Mouse (Mus musculus): ENCODE results near the gene Fgd3. TPM values are rescaled to one million over a fixed set of nuclear protein-coding genes. Genes with fewer than 3 reads are reported as not detected.
A peak's percentile ranks its signal among the peaks of the same experiment; 100 is the strongest.

The Fgd3 gene
- polyA plus RNA-seq, 1 experiment from 2014 or later = 0.58 TPM

DNA sequence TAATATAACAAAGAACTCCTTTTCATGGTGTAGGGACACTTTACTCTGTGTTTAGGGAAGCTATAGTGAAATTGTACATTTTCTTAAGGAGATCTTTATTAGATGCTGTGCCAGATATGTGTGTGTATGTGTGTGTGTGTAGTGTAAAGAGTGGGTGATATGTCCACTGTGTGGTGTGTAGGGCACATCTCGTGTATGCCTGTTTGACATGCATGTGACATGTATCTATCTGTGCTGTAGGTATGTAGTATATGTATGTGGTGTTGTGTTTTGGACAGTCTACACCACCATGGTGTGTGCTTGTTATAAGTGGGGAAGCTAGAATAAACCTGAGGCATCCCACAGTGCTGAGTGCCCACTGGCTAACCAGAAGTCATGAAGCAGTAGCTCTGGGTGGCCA is 403 bp upstream of the Fgd3 start:
- 81% methylated on average over 1 of the region's 1 CpGs for WGBS
- H3K36me3 ChIP-seq (ENCODE audit: control insufficient read depth, insufficient read depth, low read length) = no peaks in the 10 kb centered on the region
- ATAC-seq (ENCODE audit: low read depth) (no peak), DNase-seq (ENCODE audit: low spot score) (no peak)
- no peaks in the 10 kb centered on the region for H3K27me3 ChIP-seq (replicated peaks; ENCODE audit: control insufficient read depth, insufficient read depth, low read length)
- H3K9me3 ChIP-seq (ENCODE audit: control insufficient read depth, low read length) = no peaks in the 10 kb centered on the region
- H3K9ac ChIP-seq (ENCODE audit: low read depth, low read length) = no peak overlapping the region
- peaks cover 13% of the 10 kb centered on the region for H3K4me1 ChIP-seq (ENCODE audit: control insufficient read depth, insufficient read depth, low read length)
- no peak overlapping the region for H3K27ac ChIP-seq (replicated peaks; ENCODE audit: low read depth, low read length)
- no peak overlapping the region for H3K4me3 ChIP-seq (ENCODE audit: low read depth, low read length)
- peak overlapping the region; percentile 55 for H3K4me2 ChIP-seq (ENCODE audit: low read depth, low read length)

DNA sequence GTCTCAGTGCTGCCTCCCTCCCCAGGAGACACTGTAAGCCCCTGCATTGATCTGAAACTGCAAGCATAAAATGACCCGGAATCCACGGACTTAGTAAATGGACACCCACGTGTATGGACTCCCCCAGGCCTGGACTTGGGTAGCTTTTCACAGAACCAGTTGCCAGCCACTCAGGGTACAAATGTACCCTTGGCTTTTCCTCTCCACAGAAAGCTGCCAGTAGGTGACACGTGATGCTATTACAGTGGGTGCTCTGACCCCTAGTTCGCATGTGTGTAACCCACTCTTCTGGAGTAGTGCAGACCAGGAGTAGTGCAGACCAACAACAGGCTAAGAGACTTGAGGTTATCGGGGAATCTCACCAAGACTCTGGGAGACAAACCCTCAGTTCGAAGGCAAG is 2.2 kb downstream of the Fgd3 start:
- Histone ChIP-seq H3K27ac (replicated peaks; ENCODE audit: low read depth, low read length) (no peak overlapping the region), H3K9me3 (ENCODE audit: control insufficient read depth, low read length) (no peaks in the 10 kb centered on the region), H3K4me3 (ENCODE audit: low read depth, low read length) (no peak overlapping the region), H3K4me1 (ENCODE audit: control insufficient read depth, insufficient read depth, low read length) (peaks cover 13% of the 10 kb centered on the region), H3K9ac (ENCODE audit: low read depth, low read length) (no peak overlapping the region), H3K27me3 (replicated peaks; ENCODE audit: control insufficient read depth, insufficient read depth, low read length) (no peaks in the 10 kb centered on the region), H3K36me3 (ENCODE audit: control insufficient read depth, insufficient read depth, low read length) (no peaks in the 10 kb centered on the region), H3K4me2 (ENCODE audit: low read depth, low read length) (no peak overlapping the region)
- ATAC-seq (ENCODE audit: low read depth) = no peak
- DNase-seq (ENCODE audit: low spot score) = no peak
- 81% methylated on average over 7 of the region's 7 CpGs for WGBS

DNA sequence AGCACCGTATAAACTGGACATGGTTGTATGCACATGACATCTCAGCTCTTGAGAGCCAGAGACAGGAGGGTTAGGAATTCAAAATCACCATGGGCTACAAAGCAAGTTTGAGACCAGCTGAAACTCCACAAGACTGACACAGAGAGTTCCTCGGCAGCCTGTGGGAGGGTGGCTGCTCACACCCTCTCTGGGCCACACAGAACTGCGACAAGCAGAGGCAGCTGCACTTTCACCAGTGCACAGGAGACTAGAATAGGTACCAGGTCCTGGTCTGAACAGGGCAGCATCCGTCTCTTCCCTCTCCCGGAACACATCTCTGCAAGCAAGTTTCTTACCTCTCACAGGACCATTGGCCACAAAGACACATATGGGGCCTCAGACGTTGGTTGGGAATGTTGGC is 2.6 kb downstream of the Fgd3 start:
- no peaks in the 10 kb centered on the region for H3K9me3 ChIP-seq (ENCODE audit: control insufficient read depth, low read length)
- DNase-seq (ENCODE audit: low spot score) (no peak), ATAC-seq (ENCODE audit: low read depth) (no peak)
- no peak overlapping the region for H3K4me2 ChIP-seq (ENCODE audit: low read depth, low read length)
- H3K36me3 ChIP-seq (ENCODE audit: control insufficient read depth, insufficient read depth, low read length) = no peaks in the 10 kb centered on the region
- peaks cover 13% of the 10 kb centered on the region for H3K4me1 ChIP-seq (ENCODE audit: control insufficient read depth, insufficient read depth, low read length)
- H3K4me3 ChIP-seq (ENCODE audit: low read depth, low read length) = no peak overlapping the region
- WGBS = 69% methylated on average over 6 of the region's 6 CpGs
- H3K9ac ChIP-seq (ENCODE audit: low read depth, low read length) = no peak overlapping the region
- no peak overlapping the region for H3K27ac ChIP-seq (replicated peaks; ENCODE audit: low read depth, low read length)
- H3K27me3 ChIP-seq (replicated peaks; ENCODE audit: control insufficient read depth, insufficient read depth, low read length) = no peaks in the 10 kb centered on the region

DNA sequence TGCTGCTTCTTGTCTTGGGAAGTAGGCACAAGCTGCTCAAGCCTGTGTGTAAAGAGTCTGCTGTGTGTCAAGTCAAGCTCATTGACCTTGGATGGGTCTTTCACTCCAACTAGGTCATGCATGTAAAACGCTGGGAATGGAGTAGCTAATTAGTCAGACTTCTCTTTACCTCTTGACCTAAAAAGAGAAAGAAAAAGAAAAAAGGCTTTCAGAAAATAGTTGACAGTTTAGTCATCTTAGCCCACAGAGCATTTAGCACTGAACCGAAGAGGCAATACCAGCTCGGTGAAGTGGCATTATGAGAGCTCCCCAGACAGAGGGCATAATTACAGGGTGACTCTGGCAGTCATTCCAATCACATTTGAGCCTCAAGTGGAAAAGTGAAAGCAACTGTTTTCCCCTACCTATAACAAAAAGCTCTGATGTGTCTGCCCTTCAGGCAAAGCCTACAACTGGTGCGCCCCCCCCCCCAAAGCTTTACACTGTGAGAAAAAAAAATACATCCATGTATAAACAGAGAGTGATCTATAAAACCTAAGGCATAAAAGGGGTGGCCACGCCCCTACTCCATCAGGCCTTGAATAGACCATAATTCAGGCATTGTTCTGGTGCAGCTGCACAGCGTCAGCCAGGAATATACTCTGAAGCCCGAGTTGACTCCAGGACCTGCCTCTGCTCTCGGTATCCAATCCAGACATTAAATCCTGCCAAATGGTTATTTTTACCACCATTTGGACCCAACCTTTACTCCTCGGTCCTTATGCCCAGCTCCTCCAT is 3.5 kb downstream of the Fgd3 start:
- Histone ChIP-seq H3K36me3 (ENCODE audit: control insufficient read depth, insufficient read depth, low read length) (no peaks in the 10 kb centered on the region), H3K27ac (replicated peaks; ENCODE audit: low read depth, low read length) (no peak overlapping the region), H3K9me3 (ENCODE audit: control insufficient read depth, low read length) (no peaks in the 10 kb centered on the region), H3K4me2 (ENCODE audit: low read depth, low read length) (no peak overlapping the region), H3K27me3 (replicated peaks; ENCODE audit: control insufficient read depth, insufficient read depth, low read length) (no peaks in the 10 kb centered on the region), H3K4me1 (ENCODE audit: control insufficient read depth, insufficient read depth, low read length) (peaks cover 13% of the 10 kb centered on the region), H3K9ac (ENCODE audit: low read depth, low read length) (no peak overlapping the region), H3K4me3 (ENCODE audit: low read depth, low read length) (no peak overlapping the region)
- 47% methylated on average over 9 of the region's 9 CpGs for WGBS
- DNase-seq (ENCODE audit: low spot score) (peak; percentile 59), ATAC-seq (ENCODE audit: low read depth) (peak; percentile 28; the same call in 1 of the 2 replicates)

DNA sequence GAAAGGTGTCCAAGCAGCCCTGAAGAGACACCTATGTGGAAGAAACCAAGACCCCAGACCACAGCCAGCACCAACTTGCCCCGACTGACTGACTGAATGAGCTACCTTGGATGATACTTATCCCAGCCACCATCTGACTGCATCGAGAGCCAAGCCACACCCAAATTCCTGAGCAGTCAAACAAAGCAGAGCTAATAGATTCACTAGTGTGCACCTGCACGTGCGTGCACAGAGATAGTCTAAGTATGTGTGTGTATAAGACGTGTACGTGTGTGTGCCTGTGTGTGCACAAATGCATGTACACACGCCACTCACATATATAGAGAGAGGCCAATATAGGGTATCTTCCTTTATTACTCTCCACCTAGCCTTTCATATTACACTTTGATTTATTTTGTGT is 8.5 kb downstream of the Fgd3 start:
- Histone ChIP-seq H3K9ac (ENCODE audit: low read depth, low read length) (no peak overlapping the region), H3K27me3 (replicated peaks; ENCODE audit: control insufficient read depth, insufficient read depth, low read length) (no peaks in the 10 kb centered on the region), H3K4me3 (ENCODE audit: low read depth, low read length) (no peak overlapping the region), H3K27ac (replicated peaks; ENCODE audit: low read depth, low read length) (no peak overlapping the region), H3K9me3 (ENCODE audit: control insufficient read depth, low read length) (no peaks in the 10 kb centered on the region), H3K4me2 (ENCODE audit: low read depth, low read length) (no peak overlapping the region), H3K36me3 (ENCODE audit: control insufficient read depth, insufficient read depth, low read length) (no peaks in the 10 kb centered on the region), H3K4me1 (ENCODE audit: control insufficient read depth, insufficient read depth, low read length) (peaks cover 9% of the 10 kb centered on the region)
- ATAC-seq (ENCODE audit: low read depth) (no peak), DNase-seq (ENCODE audit: low spot score) (peak; percentile 35)
- 85% methylated on average over 7 of the region's 7 CpGs for WGBS

DNA sequence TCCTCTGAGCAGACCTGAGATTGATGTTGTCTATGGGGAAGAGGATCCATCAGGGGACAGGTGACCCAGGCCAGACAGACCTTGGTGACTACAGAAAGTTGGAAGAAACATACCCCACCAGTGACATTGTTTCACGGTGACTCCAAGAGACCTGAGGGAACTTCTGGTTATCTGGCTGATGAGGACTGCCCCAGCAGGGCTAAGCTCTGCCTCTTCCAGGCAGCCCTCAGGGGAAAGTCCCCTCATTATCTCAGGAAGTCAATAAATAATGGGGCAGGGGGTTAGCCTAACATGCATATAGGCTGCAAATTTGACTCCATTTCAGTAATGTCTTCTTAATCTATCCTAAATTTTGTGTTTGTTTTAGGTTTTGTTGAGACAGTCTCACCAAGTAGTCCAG is 10.6 kb downstream of the Fgd3 start:
- H3K36me3 ChIP-seq (ENCODE audit: control insufficient read depth, insufficient read depth, low read length) = no peaks in the 10 kb centered on the region
- ATAC-seq (ENCODE audit: low read depth) (no peak), DNase-seq (ENCODE audit: low spot score) (no peak)
- no peaks in the 10 kb centered on the region for H3K9me3 ChIP-seq (ENCODE audit: control insufficient read depth, low read length)
- H3K4me3 ChIP-seq (ENCODE audit: low read depth, low read length) = no peak overlapping the region
- WGBS = 80% methylated on average over 1 of the region's 1 CpGs
- no peak overlapping the region for H3K27ac ChIP-seq (replicated peaks; ENCODE audit: low read depth, low read length)
- H3K9ac ChIP-seq (ENCODE audit: low read depth, low read length) = no peak overlapping the region
- no peaks in the 10 kb centered on the region for H3K27me3 ChIP-seq (replicated peaks; ENCODE audit: control insufficient read depth, insufficient read depth, low read length)
- peaks cover 9% of the 10 kb centered on the region for H3K4me1 ChIP-seq (ENCODE audit: control insufficient read depth, insufficient read depth, low read length)
- H3K4me2 ChIP-seq (ENCODE audit: low read depth, low read length) = no peak overlapping the region

DNA sequence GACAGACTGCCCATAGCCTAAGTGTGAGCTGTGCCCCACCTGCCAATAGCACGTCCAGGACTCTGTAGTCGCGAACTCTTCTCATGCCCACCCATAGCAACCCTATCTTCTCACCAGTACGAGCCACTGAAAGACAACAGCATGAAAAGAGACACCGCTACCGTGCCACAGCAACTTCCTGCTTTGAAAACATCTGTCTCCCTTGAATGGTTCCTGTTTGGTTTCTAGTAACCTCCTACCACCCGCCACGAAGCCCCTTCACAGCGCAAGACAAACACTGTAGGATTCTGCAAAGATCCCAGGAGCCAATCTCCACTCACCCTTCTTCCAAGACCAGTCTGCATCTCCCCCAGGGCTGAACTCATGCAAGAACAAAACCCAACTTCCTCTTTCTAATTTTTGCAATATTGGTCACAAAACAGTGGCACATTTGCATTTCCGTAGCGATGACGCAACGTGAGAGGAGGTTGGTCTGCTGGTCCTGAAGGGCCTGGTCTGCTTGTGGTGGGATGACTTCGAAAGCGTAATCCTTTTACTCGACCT is 11.2 kb downstream of the Fgd3 start:
- Histone ChIP-seq H3K9me3 (ENCODE audit: control insufficient read depth, low read length) (no peaks in the 10 kb centered on the region), H3K9ac (ENCODE audit: low read depth, low read length) (no peak overlapping the region), H3K4me1 (ENCODE audit: control insufficient read depth, insufficient read depth, low read length) (peaks cover 9% of the 10 kb centered on the region), H3K27me3 (replicated peaks; ENCODE audit: control insufficient read depth, insufficient read depth, low read length) (no peaks in the 10 kb centered on the region), H3K27ac (replicated peaks; ENCODE audit: low read depth, low read length) (no peak overlapping the region), H3K4me2 (ENCODE audit: low read depth, low read length) (no peak overlapping the region; the same call in 1 of the 2 replicates), H3K36me3 (ENCODE audit: control insufficient read depth, insufficient read depth, low read length) (no peaks in the 10 kb centered on the region), H3K4me3 (ENCODE audit: low read depth, low read length) (no peak overlapping the region)
- no peak for ATAC-seq (ENCODE audit: low read depth)
- WGBS = 77% methylated on average over 16 of the region's 16 CpGs
- DNase-seq (ENCODE audit: low spot score) = no peak

DNA sequence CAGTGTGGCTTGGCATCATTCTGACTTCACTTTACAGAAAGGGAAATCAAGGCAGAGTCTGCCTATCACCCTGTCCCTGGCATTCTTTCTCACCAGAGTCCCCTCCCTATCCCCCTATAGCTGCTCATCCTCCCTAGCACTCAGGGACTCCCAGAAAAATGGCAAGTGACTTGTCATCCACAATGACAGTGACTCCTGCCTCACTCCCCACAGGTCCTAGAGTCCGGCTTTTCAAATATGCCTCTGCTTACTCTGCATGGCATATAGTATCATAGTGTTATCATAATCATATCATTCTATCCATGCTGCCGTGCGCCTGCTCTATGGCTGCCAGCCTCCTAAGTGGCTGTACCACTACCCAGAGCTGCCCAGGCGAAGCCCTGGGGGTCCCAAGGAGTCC is 11.9 kb downstream of the Fgd3 start:
- no peak for ATAC-seq (ENCODE audit: low read depth)
- no peak for DNase-seq (ENCODE audit: low spot score)
- no peaks in the 10 kb centered on the region for H3K9me3 ChIP-seq (ENCODE audit: control insufficient read depth, low read length)
- no peak overlapping the region for H3K4me3 ChIP-seq (ENCODE audit: low read depth, low read length)
- H3K9ac ChIP-seq (ENCODE audit: low read depth, low read length) = no peak overlapping the region
- H3K4me2 ChIP-seq (ENCODE audit: low read depth, low read length) = no peak overlapping the region
- H3K36me3 ChIP-seq (ENCODE audit: control insufficient read depth, insufficient read depth, low read length) = no peaks in the 10 kb centered on the region
- H3K4me1 ChIP-seq (ENCODE audit: control insufficient read depth, insufficient read depth, low read length) = peaks cover 9% of the 10 kb centered on the region
- H3K27me3 ChIP-seq (replicated peaks; ENCODE audit: control insufficient read depth, insufficient read depth, low read length) = no peaks in the 10 kb centered on the region
- peak overlapping the region; percentile 67 for H3K27ac ChIP-seq (replicated peaks; ENCODE audit: low read depth, low read length)
- 93% methylated on average over 4 of the region's 4 CpGs for WGBS

All from embryonic facial prominence, embryonic 14.5 days (tissue).